Mouse (Mus musculus) heart, postnatal 36 days (tissue): Measurements from ENCODE around the gene Chka. TPM values are rescaled to one million over a fixed set of nuclear protein-coding genes. Genes with fewer than 3 reads are reported as not detected.

ENCODE experiments used
- DNase-seq, 2 experiments: peaks; one replicate each; pipeline ENCODE4 v3.0.0; 2021 to 2022
- intact Hi-C: fragments of 180-260 bp; cut with DNase I; formaldehyde crosslinking; loops from one replicate; pipeline ENCODE4 v1.15.1; 2025
- total RNA-seq, 2 experiments: library from RNA; stranded (reverse); gene quantifications; 2 replicates each; pipeline ENCODE4 v1.2.3; 2021

The Chka gene
- total RNA-seq = 10 to 100 TPM; 10.5 to 11.5 TPM

GRCm38 (mm10) chr19:3851502-3851962, at the start of gene Chka:
Gene Chka (plus strand): TSS chr19:3851773.
- peak; percentile 95 to 96 for DNase-seq
- intact Hi-C loops = loop anchor here (2.0 to 5.0 kb wide), 2 partner anchors 56 to 83 kb away; partner anchors contain the start of gene Tcirg1

GRCm38 (mm10) chr19:3805526-3805925, 46.0 kb upstream of the Chka start:
- intact Hi-C loops = no loop called here
- no peak for DNase-seq

DNA sequence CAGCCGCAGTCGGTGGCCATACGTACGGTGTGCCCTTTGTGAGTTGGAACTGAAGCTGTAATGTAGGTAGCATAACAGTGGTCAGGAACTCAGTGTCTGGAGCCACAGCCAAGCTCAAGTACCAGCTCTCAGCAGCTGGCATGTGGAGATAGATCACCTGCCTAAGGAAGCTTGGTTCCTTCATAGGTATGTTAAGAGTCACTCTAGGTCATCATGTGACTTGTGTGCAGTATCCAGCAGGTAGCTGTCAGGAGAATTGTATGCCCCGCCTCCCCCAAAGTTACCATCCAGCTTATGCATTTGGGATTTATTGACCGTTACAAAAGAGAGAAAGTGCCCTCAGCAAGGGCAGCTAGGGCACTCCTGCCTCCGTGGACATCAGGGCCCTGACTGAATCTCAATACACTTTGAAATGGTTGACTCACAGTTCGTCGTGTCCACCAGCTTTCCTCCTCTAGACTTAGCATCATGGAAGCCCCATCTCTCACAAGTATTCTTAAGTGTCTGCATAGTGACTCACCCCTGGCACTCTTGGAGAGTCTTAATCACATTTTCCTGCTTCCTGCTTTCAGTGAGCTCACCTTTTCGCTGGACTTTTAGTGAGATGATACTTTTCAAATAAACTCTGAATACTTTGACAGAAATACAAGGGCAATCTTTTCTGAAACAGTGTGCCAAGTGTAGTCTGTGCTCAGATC, 40.9 kb upstream of the Chka start:
- intact Hi-C loops = no loop called here
- DNase-seq = no peak

DNA sequence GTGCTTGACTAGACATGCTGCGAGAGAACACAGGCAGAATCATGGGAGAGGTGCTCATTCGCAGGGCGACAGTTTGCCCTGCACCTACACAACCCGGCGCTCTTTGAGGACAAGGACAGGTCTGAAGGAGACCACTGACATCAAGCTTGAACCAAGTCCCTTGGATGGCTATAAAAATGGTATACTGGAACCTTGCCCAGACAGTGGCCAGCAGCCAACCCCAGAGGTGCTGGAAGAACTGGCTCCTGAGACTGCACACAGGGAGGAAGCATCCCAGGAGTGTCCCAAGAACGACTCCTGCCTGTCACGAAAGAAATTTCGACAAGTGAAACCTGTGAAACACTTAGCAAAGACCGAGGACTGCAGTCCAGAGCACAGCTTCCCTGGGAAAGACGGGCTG, 37.1 kb upstream of the Chka start:
- peak; percentile 48 to 51 for DNase-seq
- intact Hi-C loops = no loop called here

DNA sequence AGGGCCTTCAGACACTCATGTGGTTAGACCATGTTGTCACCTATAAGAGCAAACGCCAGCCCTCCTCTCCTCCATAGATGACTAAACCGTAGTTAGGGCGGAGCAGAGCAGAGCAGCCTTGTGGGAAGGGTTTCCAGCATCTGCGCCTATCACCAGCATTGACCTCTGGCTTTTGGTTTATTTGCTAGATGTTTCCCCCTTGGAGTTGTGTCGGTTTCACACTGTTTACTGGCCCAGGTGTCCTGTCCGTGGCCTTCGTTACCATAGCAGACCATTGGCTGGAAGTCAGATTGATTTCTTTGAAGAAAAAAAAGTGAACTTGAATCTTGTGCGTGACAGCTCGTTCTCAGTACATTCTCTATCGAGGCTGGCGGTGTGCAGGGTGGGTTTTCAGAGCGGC, 35.7 kb upstream of the Chka start:
- DNase-seq = no peak
- intact Hi-C loops = no loop called here

DNA sequence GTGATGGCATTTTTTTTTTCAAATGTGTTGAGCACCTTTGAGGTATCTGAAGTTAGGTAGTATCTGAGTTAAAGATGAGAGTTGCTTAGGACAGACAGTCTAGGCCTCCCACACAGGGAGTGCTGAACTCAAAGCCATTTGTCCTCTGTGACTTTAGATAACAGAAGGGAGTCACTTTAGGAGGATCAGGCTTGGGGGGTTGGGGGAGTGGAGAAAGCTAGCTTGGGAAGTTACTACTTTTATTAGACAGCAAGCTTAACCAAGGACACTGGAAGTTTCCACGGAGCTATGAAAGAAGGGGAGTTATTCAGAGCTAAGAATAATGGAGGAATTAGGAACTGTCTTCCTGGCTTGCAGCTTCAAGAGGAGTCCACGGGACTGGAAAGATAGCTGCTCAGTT, 32.5 kb upstream of the Chka start:
- intact Hi-C loops = no loop called here
- DNase-seq = no peak

GRCm38 (mm10) chr19:3819899-3820444, 31.6 kb upstream of the Chka start:
- DNase-seq = no peak
- intact Hi-C loops = no loop called here

- intact Hi-C loops = no loop called here
- no peak for DNase-seq
Measured at GRCm38 (mm10) chr19:3825044-3825443, 26.5 kb upstream of the Chka start.

DNA sequence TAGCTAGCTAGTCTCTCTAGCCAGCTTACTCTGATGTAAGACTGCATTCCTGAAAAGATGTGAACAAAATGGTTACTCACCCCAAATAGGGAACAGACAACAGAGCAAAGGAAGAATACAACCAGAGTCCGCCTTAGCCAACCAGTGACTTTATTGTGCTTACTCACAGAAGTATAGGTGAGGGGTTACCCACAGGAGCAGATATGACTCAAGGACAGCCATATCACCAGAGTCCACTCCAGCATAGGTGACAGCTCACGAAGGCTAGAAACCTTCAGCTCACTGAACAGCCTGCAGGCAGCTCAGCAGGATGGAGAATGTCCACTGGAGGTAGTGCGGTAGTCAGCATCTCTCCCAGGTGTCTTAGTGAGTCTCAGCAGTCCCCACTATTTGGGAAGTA, 21.7 kb upstream of the Chka start:
- DNase-seq = no peak
- intact Hi-C loops = no loop called here

GRCm38 (mm10) chr19:3831716-3832115, 19.9 kb upstream of the Chka start:
- intact Hi-C loops = no loop called here

GRCm38 (mm10) chr19:3832851-3833353, 18.7 kb upstream of the Chka start:
- DNase-seq = peak; percentile 34 to 52

More at GRCm38 (mm10) chr19:3831716-3832115, 19.9 kb upstream of the Chka start:
- DNase-seq = no peak

GRCm38 (mm10) chr19:3834301-3834700, 17.3 kb upstream of the Chka start:
- no peak for DNase-seq
- intact Hi-C loops = no loop called here

More at GRCm38 (mm10) chr19:3832851-3833353, 18.7 kb upstream of the Chka start:
- intact Hi-C loops = no loop called here

DNA sequence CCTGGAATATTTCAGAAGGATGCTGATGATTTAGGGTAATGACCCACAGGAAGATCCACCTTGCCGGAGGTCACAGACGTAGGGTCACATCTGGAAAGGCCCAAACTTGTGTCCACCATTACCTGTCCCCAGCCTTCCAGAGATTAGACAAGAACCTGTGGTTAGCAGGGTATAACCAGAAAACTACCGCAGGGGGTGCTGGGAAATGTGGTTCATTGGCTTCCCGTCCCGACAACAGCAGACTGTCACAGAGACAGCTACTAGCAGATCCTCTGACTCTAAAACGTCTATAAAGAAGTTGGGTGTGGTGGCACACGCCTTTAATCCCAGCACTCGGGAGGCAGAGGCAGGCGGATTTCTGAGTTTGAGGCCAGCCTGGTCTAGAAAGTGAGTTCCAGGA, 14.8 kb upstream of the Chka start:
- no peak for DNase-seq
- intact Hi-C loops = no loop called here

DNA sequence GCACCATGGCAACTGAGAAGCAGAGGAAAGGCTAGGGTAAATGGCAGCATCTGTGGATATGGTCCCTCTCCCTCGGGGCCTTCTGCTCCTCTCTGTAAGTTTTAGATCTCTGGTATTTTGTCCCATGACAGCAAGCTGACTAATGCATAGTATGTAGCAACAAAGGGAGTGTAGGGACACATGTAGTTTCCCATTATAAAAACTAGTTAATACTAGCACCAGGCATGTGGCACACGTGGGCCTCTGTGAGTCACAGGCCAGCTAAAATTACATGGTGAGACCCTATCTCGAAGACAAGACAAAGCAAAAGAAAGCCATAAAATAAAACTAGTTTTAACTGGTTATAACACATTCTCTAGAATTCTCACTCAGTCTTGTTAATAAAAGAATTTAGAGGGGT, 12.6 kb upstream of the Chka start:
- no peak for DNase-seq
- intact Hi-C loops = no loop called here

DNA sequence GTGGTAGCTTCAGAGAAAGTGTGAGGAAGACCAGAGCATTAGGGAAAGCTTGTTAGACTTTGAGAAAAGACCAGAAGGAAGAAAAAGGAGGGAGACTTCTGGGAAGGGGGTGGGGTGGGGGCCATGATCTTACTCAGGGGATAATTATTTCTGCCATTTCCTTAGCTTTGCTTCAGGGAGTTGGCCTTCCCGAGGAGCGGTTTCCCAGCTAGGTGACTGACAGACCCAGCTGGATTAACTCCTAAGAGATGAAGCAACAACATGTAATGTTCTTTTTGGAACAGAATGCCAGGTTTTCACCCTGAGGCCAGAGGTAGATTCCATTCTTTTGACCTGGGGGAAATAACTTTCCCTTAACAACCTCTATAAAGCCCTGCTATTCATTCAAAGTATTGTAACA, 11.9 kb upstream of the Chka start:
- DNase-seq = no peak
- intact Hi-C loops = no loop called here

GRCm38 (mm10) chr19:3840214-3840651, 11.3 kb upstream of the Chka start:
- DNase-seq = no peak
- intact Hi-C loops = no loop called here

DNA sequence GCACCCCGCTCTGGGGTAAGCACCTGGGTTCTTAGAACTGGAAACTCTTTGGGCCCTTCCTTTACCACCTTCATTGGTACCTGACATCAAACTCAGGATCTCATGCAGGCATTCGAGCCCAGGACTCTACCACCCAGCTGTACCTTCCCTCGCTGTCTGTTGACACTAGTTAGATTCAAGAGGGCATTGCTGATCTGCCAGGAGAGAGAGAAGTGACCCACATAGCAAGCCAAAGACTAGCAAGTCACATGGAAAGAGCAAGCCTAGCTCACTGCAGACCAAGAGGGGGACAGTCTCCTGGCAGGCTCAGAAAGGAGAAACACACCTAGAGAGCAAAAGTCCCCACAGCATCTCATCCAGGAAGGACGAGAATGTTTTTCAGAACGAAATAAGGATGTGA, 10.9 kb upstream of the Chka start:
- no peak for DNase-seq
- intact Hi-C loops = no loop called here

DNA sequence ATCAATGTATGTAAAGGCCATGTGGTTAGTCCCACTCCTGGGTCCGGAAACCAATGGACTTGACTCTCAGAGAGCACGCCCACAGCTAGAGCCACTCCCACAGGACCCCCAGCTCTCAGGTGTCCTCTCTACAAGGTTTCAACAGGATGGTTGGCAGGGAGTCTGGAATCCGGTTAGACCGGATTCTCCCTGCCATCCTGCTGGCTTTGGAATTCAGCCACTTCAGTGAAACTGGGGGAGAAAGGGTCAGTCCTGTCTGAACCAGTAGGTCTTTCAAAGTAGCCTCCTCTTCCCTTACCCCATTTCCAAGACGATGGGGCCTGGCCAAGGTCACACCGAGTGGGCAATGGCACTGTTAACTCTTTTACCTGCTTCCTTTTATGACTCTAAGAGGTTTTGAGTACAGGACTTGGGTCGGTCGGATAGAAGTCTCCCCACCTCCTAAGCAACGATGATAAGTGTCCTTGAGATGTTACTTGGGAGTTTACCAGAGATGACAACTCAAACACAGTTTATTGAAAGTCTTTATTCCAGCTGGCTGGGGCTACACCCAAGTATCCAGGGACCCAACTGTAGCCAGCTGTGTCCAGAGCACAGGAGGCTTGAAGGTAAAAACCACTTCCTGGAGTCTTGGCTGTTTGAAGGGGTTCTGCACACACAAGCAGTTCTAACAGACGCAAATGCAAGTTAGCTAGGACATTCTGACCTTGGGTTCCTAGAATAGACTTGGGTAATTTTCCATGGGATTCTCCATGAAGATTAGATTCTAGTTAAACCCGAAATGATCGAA, 9.0 kb upstream of the Chka start:
- intact Hi-C loops = no loop called here
- no peak for DNase-seq

DNA sequence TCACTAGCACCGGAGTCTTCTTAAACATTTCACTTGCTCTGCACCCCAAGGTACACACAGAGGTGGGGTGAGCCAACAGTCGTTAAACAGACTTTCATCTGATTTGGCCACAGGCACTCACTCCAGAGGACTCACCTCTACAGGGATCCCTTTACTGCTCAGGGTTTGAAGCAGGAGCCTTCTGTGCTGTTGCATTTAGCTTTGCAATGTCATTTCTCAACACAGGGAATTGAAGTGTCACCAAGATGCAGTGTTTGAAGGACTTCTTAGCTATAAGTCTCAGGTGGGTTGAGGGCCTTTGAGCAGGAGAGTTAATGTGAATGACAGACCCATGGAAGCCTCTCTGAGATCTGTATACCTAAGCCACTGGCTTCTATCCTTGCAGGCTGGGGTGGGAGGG, 7.9 kb upstream of the Chka start:
- intact Hi-C loops = no loop called here
- DNase-seq = no peak

- no peak for DNase-seq
Measured at GRCm38 (mm10) chr19:3844836-3845235, 6.7 kb upstream of the Chka start.

DNA sequence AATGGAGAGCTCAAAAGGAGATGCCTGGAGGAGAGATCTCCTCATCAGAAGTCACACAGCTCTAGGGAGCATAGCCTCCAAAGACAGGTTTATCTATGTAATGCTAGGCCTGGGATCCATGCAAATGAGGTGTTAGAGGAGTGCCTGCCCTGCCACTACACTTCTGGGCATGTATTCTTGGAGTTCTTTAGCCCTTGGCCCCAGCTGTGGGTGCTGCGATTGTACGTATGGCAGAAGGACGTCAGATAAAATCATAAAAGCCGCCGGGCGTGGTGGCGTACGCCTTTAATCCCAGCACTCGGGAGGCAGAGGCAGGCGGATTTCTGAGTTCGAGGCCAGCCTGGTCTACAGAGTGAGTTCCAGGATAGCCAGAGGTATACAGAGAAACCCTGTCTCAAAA, 6.2 kb upstream of the Chka start:
- DNase-seq = no peak
- intact Hi-C loops = no loop called here

More at GRCm38 (mm10) chr19:3844836-3845235, 6.7 kb upstream of the Chka start:
- intact Hi-C loops = no loop called here
